Mouse (Mus musculus) neural tube, embryonic 15.5 days (tissue): ENCODE measurements at regions not wholly inside any gene's neighbourhood (a gene's known extent, or its start where the extent isn't known, plus 50 kb on each side); places are given as distances from the start of the nearest gene placed in this dataset.

Experiments
- ATAC-seq: fragments of 200-750 bp; cut with Nextera tagmentation; 2 replicates; pipeline ENCODE4 v1.8.0; 2017; ENCODE audit warnings: mild to moderate bottlenecking, moderate TSS enrichment, moderate library complexity; ENCODE audit not compliant: low FRiP score
- H3K27ac ChIP-seq: fragments of 300-500 bp; sonication (generic); replicated peaks from 2 replicates; pipeline ENCODE4 v1.5.1; 2015; ENCODE audit warnings: mild to moderate bottlenecking, inconsistent platforms
- H3K27me3 ChIP-seq: fragments of 300-500 bp; sonication (generic); replicated peaks from 2 replicates; pipeline ENCODE4 v1.6.1; 2015; ENCODE audit warnings: inconsistent platforms
- H3K36me3 ChIP-seq: fragments of 300-500 bp; sonication (generic); 2 replicates; pipeline ENCODE4 v1.6.1; 2015; ENCODE audit warnings: inconsistent platforms
- H3K4me1 ChIP-seq: fragments of 300-500 bp; sonication (generic); 2 replicates; pipeline ENCODE4 v1.6.1; 2015; ENCODE audit warnings: inconsistent platforms
- H3K4me2 ChIP-seq: fragments of 300-500 bp; sonication (generic); 2 replicates; pipeline ENCODE4 v1.6.1; 2015; ENCODE audit warnings: inconsistent platforms, mild to moderate bottlenecking, moderate library complexity
- H3K4me3 ChIP-seq: fragments of 300-500 bp; sonication (generic); replicated peaks from 2 replicates; pipeline ENCODE4 v1.5.1; 2015; ENCODE audit warnings: mild to moderate bottlenecking, inconsistent platforms
- H3K9ac ChIP-seq: fragments of 300-500 bp; sonication (generic); replicated peaks from 2 replicates; pipeline ENCODE4 v1.6.1; 2015; ENCODE audit warnings: mild to moderate bottlenecking, inconsistent platforms
- H3K9me3 ChIP-seq: fragments of 300-500 bp; sonication (generic); replicated peaks from 2 replicates; pipeline ENCODE4 v1.6.1; 2016; ENCODE audit warnings: inconsistent platforms
- WGBS: fragments of 180-500 bp; shearing (Covaris S2); methylation state at CpG from one replicate; pipeline ENCODE4 v1.1.7; 2015; ENCODE audit warnings: mixed read lengths; 5-methylcytosine and 5-hydroxymethylcytosine counted together

DNA sequence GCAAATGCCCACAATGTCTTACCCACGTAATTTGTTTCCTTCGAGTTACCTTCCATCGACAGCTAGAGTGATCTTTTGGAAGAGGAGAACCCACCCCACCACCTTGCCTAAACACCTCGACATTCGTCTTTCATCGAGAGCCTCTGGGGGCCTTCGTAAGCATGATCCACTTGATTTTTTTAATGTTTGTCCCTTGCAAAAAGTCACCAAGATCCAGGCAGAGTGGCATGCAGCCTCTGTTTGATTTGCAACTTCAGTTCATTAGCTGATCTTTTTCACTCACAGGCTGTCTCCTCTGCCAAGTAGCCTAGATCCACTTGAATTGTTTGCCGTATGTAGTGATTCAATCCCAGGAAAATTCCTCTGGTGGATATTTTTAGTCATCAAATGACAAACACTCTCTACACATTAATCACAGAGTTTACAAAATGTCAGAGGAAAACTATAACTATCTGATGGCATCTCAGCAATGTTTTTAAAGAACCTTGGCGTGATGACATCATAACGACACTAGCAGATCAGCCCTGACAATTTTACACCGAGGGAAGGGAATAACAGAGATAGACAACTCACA, 54.8 kb upstream of the Tsc22d1 start:
- no peak overlapping the region for H3K4me3 ChIP-seq
- ATAC-seq = no peak
- H3K4me1 ChIP-seq = no peaks in the 10 kb centered on the region
- H3K9me3 ChIP-seq = 0 out of 2 replicates have a peak, but pooled peaks cover 3% of the 10 kb centered on the region
- 93% methylated on average over 11 of the region's 11 CpGs for whole genome bisulfite sequencing
- H3K36me3 ChIP-seq = no peaks in the 10 kb centered on the region
- no peaks in the 10 kb centered on the region for H3K27me3 ChIP-seq
- no peak overlapping the region for H3K4me2 ChIP-seq
- H3K27ac ChIP-seq = no peak overlapping the region
- H3K9ac ChIP-seq = no peak overlapping the region

DNA sequence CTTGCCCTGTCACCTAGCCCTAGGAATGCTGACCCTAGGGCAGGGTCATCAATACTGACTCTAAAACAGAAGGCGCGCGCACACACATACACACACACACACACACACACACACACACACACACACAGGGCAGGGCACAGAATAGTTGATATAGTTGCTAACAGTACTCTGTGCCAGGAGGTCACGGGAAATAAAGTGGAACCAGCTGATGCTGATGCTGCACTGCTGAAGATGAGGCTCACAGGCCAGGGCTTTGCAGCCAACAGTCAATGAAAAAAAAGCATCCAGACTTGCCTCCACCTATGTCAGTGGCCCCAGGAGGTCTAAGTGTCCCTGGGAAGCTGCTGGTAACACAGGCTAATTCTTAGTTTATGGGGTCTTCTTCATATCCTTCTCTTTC, 50.7 kb upstream of the Tsc22d1 start:
- Histone ChIP-seq H3K4me3 (no peak overlapping the region), H3K27me3 (no peaks in the 10 kb centered on the region), H3K36me3 (no peaks in the 10 kb centered on the region), H3K27ac (no peak overlapping the region), H3K4me1 (no peaks in the 10 kb centered on the region), H3K9ac (no peak overlapping the region), H3K4me2 (no peak overlapping the region), H3K9me3 (0 out of 2 replicates have a peak, but pooled peaks cover 3% of the 10 kb centered on the region)
- 91% methylated on average over 4 of the region's 4 CpGs for WGBS
- ATAC-seq = no peak
